Mouse (Mus musculus) G1E (cell line): Measurements from ENCODE around the gene 9430097D07Rik. TPM values are rescaled to one million over a fixed set of nuclear protein-coding genes. Genes with fewer than 3 reads are reported as not detected.
A peak's percentile ranks its signal among the peaks of the same experiment; 100 is the strongest.

Experiments
- ATAC-seq: 2 replicates; pipeline ENCODE4 v1.8.0; 2016; ENCODE audit warnings: mild to moderate bottlenecking; ENCODE audit not compliant: insufficient number of reproducible peaks, poor library complexity, low FRiP score, severe bottlenecking; ENCODE audit errors: extremely low read depth
- DNase-seq: peaks from one replicate; pipeline ENCODE4 v3.0.0; 2012; ENCODE audit warnings: low spot score
- H3K27me3 ChIP-seq: 2 replicates; pipeline ENCODE4 v1.6.1; 2012; ENCODE audit warnings: mild to moderate bottlenecking, low read length, inconsistent platforms; ENCODE audit not compliant: insufficient read depth
- H3K36me3 ChIP-seq: replicated peaks from 2 replicates; pipeline ENCODE3; 2012; ENCODE audit warnings: mild to moderate bottlenecking, inconsistent platforms
- H3K4me1 ChIP-seq: 2 replicates; pipeline ENCODE4 v1.6.1; 2012; ENCODE audit warnings: low read depth, low read length, inconsistent platforms, mixed read lengths; ENCODE audit not compliant: insufficient read depth
- H3K4me3 ChIP-seq: 2 replicates; pipeline ENCODE4 v1.5.1; 2012; ENCODE audit warnings: low read depth, mild to moderate bottlenecking, inconsistent platforms, low read length, moderate library complexity, mixed read lengths
- H3K9me3 ChIP-seq: replicated peaks from 2 replicates; pipeline ENCODE4 v1.6.1; 2012; ENCODE audit warnings: inconsistent platforms
- CTCF ChIP-seq: IDR thresholded peaks from 2 replicates; pipeline ENCODE4 v1.5.1; 2012; ENCODE audit warnings: low read depth, low read length, inconsistent platforms, mixed read lengths
- GATA1 ChIP-seq: IDR thresholded peaks from 2 replicates; pipeline ENCODE4 v1.6.1; 2012; ENCODE audit warnings: borderline replicate concordance, low read length, inconsistent platforms, mixed read lengths
- GATA2 ChIP-seq: IDR thresholded peaks from 2 replicates; pipeline ENCODE4 v1.6.1; 2012; ENCODE audit warnings: low read depth, low read length, inconsistent platforms, borderline replicate concordance
- POLR2AphosphoS5 ChIP-seq: IDR thresholded peaks from 2 replicates; pipeline ENCODE4 v1.6.1; 2012; ENCODE audit warnings: low read depth, low read length, inconsistent platforms; ENCODE audit not compliant: insufficient replicate concordance
- TAL1 ChIP-seq: conservative IDR thresholded peaks from 2 replicates; pipeline ENCODE4 v1.6.1; 2012; ENCODE audit warnings: low read depth, low read length, inconsistent platforms, mixed read lengths
- polyA plus RNA-seq: library from polyadenylated mRNA; stranded (reverse); fragments of >175 nt; gene quantifications from 2 replicates; pipeline ENCODE4 v1.2.3, GENCODE M21; 2012
- total RNA-seq, 2 experiments: library from RNA; stranded (forward) in 1 of 2; stranded (reverse) in 1 of 2; fragments of 200-1000 nt in 1 of 2; fragments of >200 nt in 1 of 2; fragmentation: Nextera tagmentation in 1 of 2; gene quantifications; 2 replicates each; pipeline ENCODE4 v1.2.3; 2014 to 2017

9430097D07Rik gene
- total RNA-seq (2014; fragmentation: Nextera tagmentation) (not detected in 2 replicates), total RNA-seq (2017) (0.11 TPM in 1 of 2 replicates, not detected in the other), polyA plus RNA-seq (not detected in 2 replicates)

- no peak for DNase-seq
- H3K4me3 ChIP-seq: no peak within 1 kb of the TSS
- ATAC-seq: no peak
- TF ChIP-seq POLR2AphosphoS5: no peak
- no peak for TF ChIP-seq TAL1
- TF ChIP-seq CTCF: no peak
- no peak for TF ChIP-seq GATA1
- no peak for TF ChIP-seq GATA2
- H3K36me3 ChIP-seq: peaks cover 46% of the 10 kb centered on the region
- no peaks in the 10 kb centered on the region for H3K9me3 ChIP-seq
- H3K27me3 ChIP-seq: peaks cover 34% of the 10 kb centered on the region
- peaks cover 23% of the 10 kb centered on the region for H3K4me1 ChIP-seq
These were observed at the start of gene 9430097D07Rik for GRCm38 (mm10) chr2:32575586-32576160. Gene 9430097D07Rik, minus strand, starts transcription at chr2:32575684.

- ATAC-seq (no peak), DNase-seq (no peak)
- peaks cover 23% of the 10 kb centered on the region for H3K27me3 ChIP-seq
- H3K4me1 ChIP-seq: peaks cover 50% of the 10 kb centered on the region
- TF ChIP-seq GATA2: no peak
- no peak for TF ChIP-seq CTCF
- no peak for TF ChIP-seq TAL1
- peaks cover 36% of the 10 kb centered on the region for H3K36me3 ChIP-seq
- H3K9me3 ChIP-seq: no peaks in the 10 kb centered on the region
- H3K4me3 ChIP-seq: no peak overlapping the region
These were observed 48.7 kb upstream of the 9430097D07Rik start for GRCm38 (mm10) chr2:32624111-32624748.

GRCm38 (mm10) chr2:32621517-32621859 lies 46.0 kb upstream of the 9430097D07Rik start, which contains the start of gene Ak1:
Gene Ak1, plus strand, starts transcription at chr2:32621758.
- ATAC-seq (no peak), DNase-seq (no peak)
- no peak for TF ChIP-seq CTCF
- no peak for TF ChIP-seq TAL1
- TF ChIP-seq GATA2: no peak
- TF ChIP-seq POLR2AphosphoS5: no peak
- no peak for TF ChIP-seq GATA1
- Histone ChIP-seq H3K4me3 (no peak within 1 kb of the TSS), H3K9me3 (peaks cover 3% of the 10 kb centered on the region), H3K27me3 (peaks cover 17% of the 10 kb centered on the region), H3K4me1 (peaks cover 32% of the 10 kb centered on the region), H3K36me3 (peaks cover 63% of the 10 kb centered on the region)

GRCm38 (mm10) chr2:32620682-32621516 lies 45.4 kb upstream of the 9430097D07Rik start:
- peaks cover 69% of the 10 kb centered on the region for H3K36me3 ChIP-seq
- peaks cover 13% of the 10 kb centered on the region for H3K27me3 ChIP-seq
- no peak overlapping the region for H3K4me3 ChIP-seq
- peaks cover 3% of the 10 kb centered on the region for H3K9me3 ChIP-seq
- peak; percentile 48 for DNase-seq
- H3K4me1 ChIP-seq: peaks cover 26% of the 10 kb centered on the region
- no peak for ATAC-seq
- TF ChIP-seq GATA1: no peak
- no peak for TF ChIP-seq CTCF
- TF ChIP-seq TAL1: no peak
- TF ChIP-seq POLR2AphosphoS5: no peak
- TF ChIP-seq GATA2: no peak

- Histone ChIP-seq H3K27me3 (no peaks in the 10 kb centered on the region), H3K4me1 (peaks cover 21% of the 10 kb centered on the region), H3K36me3 (peaks cover 93% of the 10 kb centered on the region), H3K4me3 (no peak overlapping the region), H3K9me3 (peaks cover 3% of the 10 kb centered on the region)
- DNase-seq (no peak), ATAC-seq (no peak)
- TF ChIP-seq CTCF: no peak
- no peak for TF ChIP-seq GATA1
- TF ChIP-seq TAL1: no peak
- TF ChIP-seq POLR2AphosphoS5: no peak
- TF ChIP-seq GATA2: no peak
These were observed 42.6 kb upstream of the 9430097D07Rik start for GRCm38 (mm10) chr2:32618051-32618450.

- TF ChIP-seq CTCF (peak; percentile 25; the same call in 1 of the 2 replicates), GATA1 (no peak), POLR2AphosphoS5 (no peak)
- DNase-seq (no peak), ATAC-seq (no peak)
- no peak overlapping the region for H3K4me3 ChIP-seq
- peaks cover 21% of the 10 kb centered on the region for H3K4me1 ChIP-seq
- H3K36me3 ChIP-seq: peaks cover 96% of the 10 kb centered on the region
- peaks cover 3% of the 10 kb centered on the region for H3K9me3 ChIP-seq
- H3K27me3 ChIP-seq: no peaks in the 10 kb centered on the region
These were observed 42.1 kb upstream of the 9430097D07Rik start for GRCm38 (mm10) chr2:32617601-32618000.
